Mouse (Mus musculus) heart, embryonic 14.5 days (tissue): ENCODE data around the gene Rin1. TPM values are rescaled to one million over a fixed set of nuclear protein-coding genes. Genes with fewer than 3 reads are reported as not detected.
"Not testable (repeated sequence)": the region's sequence is repeated elsewhere in the genome, so short reads cannot be mapped to it uniquely, and the experiment has no call there.

Source experiments
- ATAC-seq: fragments of 200-750 bp; cut with Nextera tagmentation; 2 replicates; pipeline ENCODE4 v1.8.0; 2017; ENCODE audit warnings: low read depth, moderate TSS enrichment; ENCODE audit not compliant: insufficient number of reproducible peaks, insufficient read depth, low FRiP score
- H3K27ac ChIP-seq, 2 experiments: fragments of 200-500 bp in 1 of 2; fragments of 300-500 bp in 1 of 2; sonication (generic) in 1 of 2; replicated peaks in 1 of 2; 2 replicates each; pipeline ENCODE4 v1.5.1; 2012 to 2014; ENCODE audit warnings: low read depth in 2 of 2, low read length in 2 of 2, control low read depth in 1 of 2, mild to moderate bottlenecking in 1 of 2, mixed read lengths in 1 of 2; ENCODE audit not compliant: control insufficient read depth in 1 of 2, insufficient read depth in 1 of 2
- H3K27me3 ChIP-seq: fragments of 300-500 bp; sonication (generic); 2 replicates; pipeline ENCODE4 v1.6.1; 2014; ENCODE audit warnings: mild to moderate bottlenecking, low read length, control low read depth; ENCODE audit not compliant: control insufficient read depth, insufficient read depth
- H3K36me3 ChIP-seq: fragments of 300-500 bp; sonication (generic); 2 replicates; pipeline ENCODE4 v1.6.1; 2014; ENCODE audit warnings: mild to moderate bottlenecking, control low read depth, low read length, mixed read lengths; ENCODE audit not compliant: control insufficient read depth, insufficient read depth
- H3K4me1 ChIP-seq, 2 experiments: fragments of 200-500 bp in 1 of 2; fragments of 300-500 bp in 1 of 2; sonication (generic) in 1 of 2; 2 replicates each; pipeline ENCODE4 v1.6.1; 2012 to 2014; ENCODE audit warnings: low read length in 2 of 2, control low read depth in 1 of 2, mixed read lengths in 1 of 2; ENCODE audit not compliant: control insufficient read depth in 2 of 2, insufficient read depth in 2 of 2
- H3K4me2 ChIP-seq: fragments of 300-500 bp; sonication (generic); 2 replicates; pipeline ENCODE4 v1.6.1; 2014; ENCODE audit warnings: mild to moderate bottlenecking, low read length
- H3K4me3 ChIP-seq, 2 experiments: fragments of 200-500 bp in 1 of 2; fragments of 300-500 bp in 1 of 2; sonication (generic) in 1 of 2; 2 replicates each; pipeline ENCODE4 v1.5.1; 2012 to 2014; ENCODE audit warnings: low read length in 2 of 2, mild to moderate bottlenecking in 2 of 2, control low read depth in 1 of 2, low read depth in 1 of 2, moderate library complexity in 1 of 2; ENCODE audit not compliant: control insufficient read depth in 1 of 2, insufficient read depth in 1 of 2
- H3K9ac ChIP-seq: fragments of 300-500 bp; sonication (generic); 2 replicates; pipeline ENCODE4 v1.6.1; 2014; ENCODE audit warnings: mild to moderate bottlenecking, low read length
- H3K9me3 ChIP-seq: fragments of 300-500 bp; sonication (generic); 2 replicates; pipeline ENCODE4 v1.6.1; 2016; ENCODE audit warnings: low read length, control low read depth; ENCODE audit not compliant: control insufficient read depth
- WGBS: fragments of 180-500 bp; shearing (Covaris S2); extraction: QIAGEN DNeasy Blood & Tissue Kit; methylation state at CpG from one replicate; pipeline ENCODE4 v1.1.7; 2014; 5-methylcytosine and 5-hydroxymethylcytosine counted together
- polyA plus RNA-seq: library from polyadenylated mRNA; unstranded; fragments of >200 nt; fragmentation: Nextera tagmentation; extraction: Ambion mirVana; gene quantifications from 2 replicates; pipeline ENCODE4 v1.2.1, GENCODE M21; 2014

Rin1 gene
- 1.9 and 2.7 TPM in 2 replicates for polyA plus RNA-seq

DNA sequence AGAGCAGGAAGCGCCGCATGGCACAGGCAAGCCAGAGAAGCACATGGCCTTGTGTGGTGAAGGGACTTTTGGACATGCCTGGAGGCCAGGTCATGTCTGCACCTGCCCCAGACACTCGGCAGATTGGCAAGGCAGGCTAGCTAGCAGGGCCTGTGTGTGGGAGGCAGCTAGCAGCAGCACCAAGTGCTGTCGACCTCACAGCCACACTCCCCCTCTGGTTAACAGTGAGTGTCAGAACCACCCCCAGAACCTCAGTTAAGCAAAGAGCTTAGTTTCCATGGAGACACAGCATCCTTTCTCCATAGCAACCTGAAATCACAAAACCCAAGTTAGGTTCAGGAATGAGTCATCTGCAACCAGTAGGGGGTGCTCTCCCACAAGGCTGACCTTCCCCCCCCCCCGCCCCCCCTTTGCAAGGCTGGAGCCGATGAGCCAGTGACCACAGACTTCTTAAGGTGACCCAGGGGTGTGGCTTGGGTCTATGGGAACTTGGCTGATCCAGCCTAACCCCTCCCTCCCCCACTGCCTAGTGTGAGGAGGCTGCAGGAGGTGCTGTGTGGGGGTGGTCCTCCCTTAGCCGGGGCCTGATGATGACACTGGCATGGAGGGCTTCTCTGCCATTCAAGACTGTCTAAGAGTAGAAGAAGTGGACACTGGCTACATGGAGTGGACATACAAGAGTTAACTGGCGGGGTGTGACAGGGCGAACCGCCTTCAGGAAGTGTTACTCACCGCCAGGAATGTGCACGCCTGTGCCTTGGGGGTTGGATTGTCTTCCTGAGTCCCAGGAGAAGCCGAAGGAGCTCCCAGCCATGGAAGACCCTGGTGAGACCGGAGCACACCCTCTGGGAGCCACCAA is at the start of gene Rin1:
Gene Rin1, plus strand, starts transcription at position 435 of the 859 bp plus-strand sequence.
- H3K9me3 ChIP-seq = no peaks in the 10 kb centered on the region
- ATAC-seq = 0 out of 2 replicates have a peak, but pooled peaks have one; percentile 6
- peak within 1 kb of the TSS; percentile 17 to 53; a peak in 2 of 4 replicates for H3K27ac ChIP-seq
- H3K4me1 ChIP-seq = peaks cover 17 to 30% of the 10 kb centered on the region in 2 experiments
- peak within 1 kb of the TSS; percentile 69 for H3K4me2 ChIP-seq
- WGBS = 16% methylated on average over 14 of the region's 14 CpGs
- peaks cover 45% of the 10 kb centered on the region for H3K36me3 ChIP-seq
- peaks cover 12% of the 10 kb centered on the region; the same call in 1 of the 2 replicates for H3K27me3 ChIP-seq
- peak within 1 kb of the TSS; percentile 18 to 33 for H3K4me3 ChIP-seq
- H3K9ac ChIP-seq = peak within 1 kb of the TSS; percentile 61

- Histone ChIP-seq H3K9me3 (no peaks in the 10 kb centered on the region), H3K4me2 (peak overlapping the region; percentile 67), H3K4me1 (peaks cover 12 to 17% of the 10 kb centered on the region in 2 experiments), H3K9ac (peak overlapping the region; percentile 59), H3K4me3 (peak overlapping the region; percentile 22 to 38), H3K27ac (no peak overlapping the region; a peak in 1 of 4 replicates), H3K36me3 (no peaks in the 10 kb centered on the region), H3K27me3 (no peaks in the 10 kb centered on the region)
- peak; percentile 76 for ATAC-seq
- WGBS = under 1% methylated on average over 39 of the region's 39 CpGs
These were observed 48.4 kb upstream of the Rin1 start for GRCm38 (mm10) chr19:5001666-5002406.

DNA sequence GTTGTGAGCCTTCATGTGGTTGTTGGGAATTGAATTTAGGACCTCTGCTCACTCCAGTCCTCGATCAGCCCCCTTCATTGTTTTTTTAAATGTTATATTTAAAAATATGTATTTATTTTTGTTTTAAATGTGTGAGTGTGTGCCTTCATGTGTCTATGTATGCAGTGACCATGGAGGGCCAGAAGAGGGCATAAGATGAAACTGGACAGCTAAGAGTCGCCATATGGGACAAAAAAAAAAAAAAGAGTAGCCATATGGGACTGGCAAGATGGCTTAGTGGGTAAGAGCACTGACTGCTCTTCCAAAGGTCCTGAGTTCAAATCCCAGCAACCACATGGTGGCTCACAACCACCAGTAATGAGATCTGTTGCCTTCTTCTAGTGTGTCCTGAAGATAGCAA is 46.6 kb upstream of the Rin1 start:
- not testable (repeated sequence) for H3K4me3 ChIP-seq, H3K9ac ChIP-seq, H3K4me2 ChIP-seq, ATAC-seq, H3K36me3 ChIP-seq, H3K27ac ChIP-seq, H3K27me3 ChIP-seq, H3K9me3 ChIP-seq
- 52% methylated on average over 2 of the region's 2 CpGs for WGBS
- peaks cover 12 to 17% of the 10 kb centered on the region in 2 experiments for H3K4me1 ChIP-seq

DNA sequence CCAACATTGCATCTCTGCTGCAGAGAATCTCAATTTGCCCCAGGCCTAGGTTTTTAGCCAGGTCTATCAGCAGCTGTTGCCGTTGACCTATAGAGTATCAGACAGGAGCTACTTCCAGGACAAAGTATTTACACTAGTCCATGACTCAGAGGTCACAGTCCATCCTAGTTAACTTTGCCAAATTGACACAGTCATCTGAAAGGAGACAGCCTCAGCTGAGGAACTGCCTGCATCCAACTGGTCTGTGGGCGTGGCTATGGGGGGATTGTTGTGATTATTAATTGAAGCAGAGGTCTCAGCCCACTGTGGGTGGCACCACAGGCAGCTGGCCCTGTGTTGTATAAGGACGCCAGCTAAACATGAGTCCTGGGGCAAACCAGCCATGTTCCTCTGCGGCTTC is 45.4 kb upstream of the Rin1 start:
- Histone ChIP-seq H3K27ac (no peak overlapping the region), H3K4me3 (no peak overlapping the region), H3K9ac (no peak overlapping the region), H3K36me3 (no peaks in the 10 kb centered on the region), H3K4me2 (no peak overlapping the region), H3K27me3 (no peaks in the 10 kb centered on the region), H3K9me3 (no peaks in the 10 kb centered on the region), H3K4me1 (peaks cover 7 to 8% of the 10 kb centered on the region in 2 experiments)
- 53% methylated on average over 4 of the region's 4 CpGs for WGBS
- ATAC-seq = no peak

GRCm38 (mm10) chr19:5013138-5013537 is 37.1 kb upstream of the Rin1 start:
- ATAC-seq = no peak
- 30% methylated on average over 8 of the region's 8 CpGs for WGBS
- H3K27ac ChIP-seq = peak overlapping the region in 1 of 2 experiments; percentile 29; a peak in 1 of 4 replicates
- no peak overlapping the region for H3K4me3 ChIP-seq
- peaks cover 14 to 17% of the 10 kb centered on the region in 2 experiments for H3K4me1 ChIP-seq
- H3K9ac ChIP-seq = no peak overlapping the region
- no peaks in the 10 kb centered on the region for H3K27me3 ChIP-seq
- no peaks in the 10 kb centered on the region for H3K9me3 ChIP-seq
- H3K36me3 ChIP-seq = no peaks in the 10 kb centered on the region
- no peak overlapping the region for H3K4me2 ChIP-seq

DNA sequence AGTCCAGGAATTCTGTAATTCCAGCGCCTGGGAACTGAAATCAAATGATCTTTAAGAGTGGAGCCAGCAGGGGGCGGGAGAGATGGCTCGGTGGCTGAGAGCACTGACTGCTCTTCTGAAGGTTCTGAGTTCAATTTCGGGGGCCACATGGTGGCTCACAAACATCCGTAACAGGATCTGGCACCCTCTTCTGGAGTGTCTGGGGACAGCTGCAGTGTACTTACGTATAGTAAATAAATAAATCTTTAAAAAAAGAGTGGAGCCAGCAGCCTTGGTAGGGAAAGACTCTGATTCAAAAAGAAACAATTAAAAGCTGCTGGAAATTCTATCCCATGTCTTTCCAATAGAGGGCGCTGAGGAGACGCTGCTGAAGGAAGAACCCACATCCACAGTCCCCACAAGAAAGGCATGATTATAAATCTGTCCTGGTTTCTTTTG is 35.3 kb upstream of the Rin1 start:
- Histone ChIP-seq H3K4me2 (no peak overlapping the region), H3K4me1 (peaks cover 14 to 18% of the 10 kb centered on the region in 2 experiments), H3K4me3 (no peak overlapping the region), H3K9me3 (no peaks in the 10 kb centered on the region), H3K27ac (peak overlapping the region in 1 of 2 experiments; percentile 94; a peak in 1 of 4 replicates), H3K36me3 (no peaks in the 10 kb centered on the region), H3K9ac (no peak overlapping the region), H3K27me3 (no peaks in the 10 kb centered on the region)
- 23% methylated on average over 8 of the region's 8 CpGs for WGBS
- ATAC-seq = no peak

DNA sequence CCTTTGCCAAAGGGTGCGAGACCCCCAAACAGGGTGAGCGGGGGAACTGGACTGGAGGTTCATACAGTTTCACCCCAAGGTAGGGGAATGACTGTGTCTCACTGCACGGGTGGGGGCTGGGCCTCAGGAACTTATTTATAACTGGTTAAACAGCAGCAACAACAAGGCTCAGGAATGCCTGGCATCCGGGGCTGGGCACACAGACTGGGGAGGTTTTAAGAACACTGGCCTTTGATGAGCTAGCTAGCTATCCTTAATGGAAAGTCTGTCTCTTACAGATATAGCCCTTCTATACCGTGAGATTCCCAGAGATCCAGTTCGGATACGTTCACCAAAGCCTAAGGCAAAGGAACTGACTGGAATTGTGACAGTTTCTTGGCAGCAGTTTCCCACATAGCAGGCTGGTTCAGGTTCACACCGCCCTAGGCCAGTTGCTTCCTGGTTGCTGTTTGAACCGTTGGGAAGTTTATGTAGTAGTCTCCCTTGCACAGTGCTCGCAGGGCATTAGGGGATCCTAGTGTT is 34.0 kb upstream of the Rin1 start:
- H3K9ac ChIP-seq = peak overlapping the region; percentile 58
- H3K4me2 ChIP-seq = peak overlapping the region; percentile 55
- H3K4me1 ChIP-seq = peaks cover 14 to 18% of the 10 kb centered on the region in 2 experiments
- H3K9me3 ChIP-seq = no peaks in the 10 kb centered on the region
- H3K27me3 ChIP-seq = no peaks in the 10 kb centered on the region
- H3K27ac ChIP-seq = peak overlapping the region; percentile 92 to 94
- peak overlapping the region in 1 of 2 experiments; percentile 10; a peak in 1 of 4 replicates for H3K4me3 ChIP-seq
- no peaks in the 10 kb centered on the region for H3K36me3 ChIP-seq
- 11% methylated on average over 10 of the region's 10 CpGs for WGBS
- ATAC-seq = peak; percentile 77
